Mouse (Mus musculus) adrenal gland, postnatal 10 days (tissue): ENCODE results near the gene Ccm2l. TPM values are rescaled to one million over a fixed set of nuclear protein-coding genes. Genes with fewer than 3 reads are reported as not detected.

Source experiments
- DNase-seq: peaks from one replicate; pipeline ENCODE4 v3.0.0; 2021; ENCODE audit warnings: mixed read lengths
- long read RNA-seq, 2 experiments: library from polyadenylated mRNA; stranded (forward); transcript quantifications; one replicate each; pipeline ENCODE4 v2.0.0; 2021
- total RNA-seq, 2 experiments: library from RNA; stranded (reverse); gene quantifications; 2 replicates each; pipeline ENCODE4 v1.2.3; 2021

Gene Ccm2l
- 10 to 100 TPM; 15.8 to 23.7 TPM for total RNA-seq
- long read RNA-seq, experiment 1, partial matches to known transcripts, result 7 of 25 reads
- long read RNA-seq, experiment 1, other reads (novel, unspliced or antisense), result 17 of 25 reads
- long read RNA-seq, experiment 2, partial matches to known transcripts, result 3 of 25 reads
- long read RNA-seq, experiment 2, other reads (novel, unspliced or antisense), result 20 of 25 reads

DNA sequence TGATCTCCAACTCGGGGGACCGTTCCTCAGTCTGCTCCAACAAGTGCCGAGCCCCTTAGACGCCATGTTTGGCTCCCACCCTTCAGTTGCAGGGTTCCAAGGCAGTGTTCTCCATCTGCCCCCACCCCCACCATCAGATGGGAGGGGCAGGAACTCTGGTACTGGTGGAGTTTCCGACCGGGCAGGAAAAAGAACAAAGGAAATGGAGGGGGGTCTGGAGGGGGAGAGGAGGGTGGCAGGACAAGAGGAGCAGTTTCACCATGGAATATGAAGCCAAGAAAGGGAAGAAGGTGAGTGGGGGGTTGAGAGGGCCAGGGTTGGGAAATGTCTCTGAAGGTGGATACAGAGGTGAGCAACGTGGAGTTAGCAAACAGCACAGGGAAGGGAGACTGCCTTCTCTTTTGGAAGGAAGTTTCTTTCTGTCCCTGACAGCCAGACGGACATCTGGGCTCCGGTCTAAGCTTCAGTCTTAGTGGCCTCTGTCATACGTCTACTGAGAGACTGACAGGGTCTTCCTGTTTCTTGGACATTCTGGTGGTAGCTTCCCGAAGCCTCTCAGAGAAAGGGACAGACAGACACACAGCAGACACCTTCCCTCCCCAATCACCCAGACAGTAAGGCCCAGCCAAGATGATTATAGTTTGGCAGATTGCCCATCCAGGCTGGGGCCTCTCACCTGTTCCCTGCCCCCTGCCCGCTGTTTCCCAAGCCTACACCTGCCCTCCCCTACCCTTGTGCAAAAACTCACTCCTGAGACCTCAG is at the start of gene Ccm2l:
Gene Ccm2l (plus strand): TSS at position 209 of the 762 bp plus-strand sequence.
- peak; percentile 46 for DNase-seq

DNA sequence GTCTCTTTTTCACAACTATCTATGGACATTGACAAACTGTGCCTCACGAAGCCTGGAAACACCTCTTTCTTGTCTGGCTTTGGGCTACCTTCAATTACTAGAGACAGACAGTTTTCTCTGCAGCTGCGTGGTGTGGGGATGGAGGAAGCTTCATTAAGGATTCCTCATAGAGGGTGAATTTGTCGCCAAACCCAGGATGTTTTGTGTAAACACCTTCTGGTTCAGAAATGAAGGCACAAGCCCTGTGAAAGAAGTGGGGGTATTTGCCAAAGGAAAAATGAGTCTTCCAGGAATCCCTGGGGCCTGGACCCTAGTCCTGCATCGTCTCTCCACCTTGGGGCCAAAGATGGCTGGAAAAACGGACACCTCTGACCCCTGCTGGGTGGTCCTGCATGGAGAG is 49.0 kb upstream of the Ccm2l start:
- no peak for DNase-seq

DNA sequence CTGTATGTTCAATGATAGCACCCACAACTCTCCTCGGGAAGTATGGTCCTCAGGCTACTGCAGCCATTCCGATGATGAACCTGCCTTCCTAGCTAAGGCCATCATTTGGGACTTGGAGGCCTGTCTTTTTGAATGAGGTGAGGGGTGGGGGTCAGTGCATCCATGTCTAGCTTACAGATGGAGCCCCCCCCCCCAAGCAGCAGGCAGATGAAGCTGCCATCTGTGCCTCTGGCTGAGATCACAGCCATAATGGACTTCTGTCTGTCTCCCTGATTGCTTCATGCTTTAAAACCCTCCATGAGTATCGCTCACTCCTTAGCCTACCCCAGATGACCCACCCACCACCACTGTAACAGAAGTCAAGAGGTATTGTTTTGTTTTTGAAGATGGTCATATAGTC is 46.4 kb upstream of the Ccm2l start:
- no peak for DNase-seq

DNA sequence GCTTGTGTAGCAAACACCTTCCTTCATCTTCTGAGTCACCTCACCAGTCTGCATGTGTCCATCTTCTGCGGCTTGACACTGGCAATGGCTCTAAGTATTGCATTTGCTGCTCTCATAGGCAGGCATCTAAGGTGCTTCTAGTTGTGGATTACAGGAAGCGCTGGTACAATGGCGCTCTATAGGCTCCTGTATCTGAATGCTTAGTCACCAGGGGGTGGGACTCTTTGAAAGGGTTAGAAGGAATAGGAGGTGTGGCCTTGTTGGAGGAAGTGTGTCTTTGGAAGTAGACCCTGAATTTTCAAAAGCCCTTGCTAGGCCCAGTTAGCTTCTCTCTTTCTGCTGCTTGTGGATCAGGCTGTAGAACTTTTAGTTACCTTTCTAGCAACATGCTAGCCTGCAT is 44.6 kb upstream of the Ccm2l start:
- DNase-seq, result no peak

DNA sequence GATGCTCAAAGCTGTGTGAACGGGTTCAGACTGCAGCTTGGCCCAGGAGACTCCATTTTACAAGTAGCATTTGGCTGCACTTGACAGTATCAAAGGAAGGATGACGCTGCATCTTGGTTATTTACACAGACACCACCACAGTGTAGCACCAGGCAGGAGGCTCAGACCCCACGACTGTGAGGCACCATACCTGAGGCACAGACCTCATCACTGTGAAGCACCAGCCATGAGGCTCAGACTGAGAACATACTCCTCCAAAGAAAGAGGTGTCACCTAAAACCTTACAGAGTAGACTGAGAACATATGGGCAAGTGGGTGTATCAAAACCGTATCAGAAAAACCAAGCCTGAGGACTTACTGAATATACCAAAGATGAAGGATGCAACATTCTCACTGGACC is 42.9 kb upstream of the Ccm2l start:
- no peak for DNase-seq

DNA sequence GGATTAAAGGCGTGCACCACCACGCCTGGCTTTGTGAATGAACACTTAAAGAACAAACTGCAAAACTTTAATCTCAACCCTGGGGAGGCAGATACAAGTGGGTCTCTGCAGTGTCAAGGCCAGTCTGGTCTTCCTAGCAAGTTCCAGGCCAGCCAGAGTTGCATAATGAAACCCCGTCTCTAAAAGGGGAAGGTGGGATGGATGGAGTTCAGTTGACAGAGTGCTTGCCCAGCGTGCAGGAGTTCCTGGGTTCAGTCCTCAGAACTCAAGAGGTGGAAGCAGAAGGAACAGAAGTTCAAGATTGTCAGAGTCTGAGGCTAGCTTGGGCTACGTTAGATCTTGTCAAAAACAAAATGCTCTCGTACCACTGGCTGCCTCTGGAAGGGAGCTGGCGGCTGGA is 39.7 kb upstream of the Ccm2l start:
- no peak for DNase-seq

DNA sequence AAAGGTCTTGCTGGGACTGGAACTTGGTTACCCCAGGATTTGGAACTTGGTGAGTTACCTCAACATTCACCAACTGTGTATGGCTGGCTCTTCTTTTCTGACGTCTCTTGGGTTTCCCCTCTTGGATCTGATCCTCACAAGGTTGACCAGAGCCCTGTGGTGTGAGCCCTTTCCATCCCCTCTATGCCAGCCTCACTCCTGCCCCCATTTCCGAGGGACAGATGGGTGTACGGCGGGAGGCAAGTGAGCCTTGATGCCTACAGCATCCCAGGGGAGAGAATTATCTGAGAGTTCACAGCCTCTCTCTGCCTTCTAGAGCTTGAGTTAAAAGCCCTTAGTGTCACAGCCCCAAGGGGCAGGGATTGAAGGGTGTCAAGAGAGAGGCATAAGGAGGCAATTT is 38.3 kb upstream of the Ccm2l start:
- DNase-seq, result no peak

DNA sequence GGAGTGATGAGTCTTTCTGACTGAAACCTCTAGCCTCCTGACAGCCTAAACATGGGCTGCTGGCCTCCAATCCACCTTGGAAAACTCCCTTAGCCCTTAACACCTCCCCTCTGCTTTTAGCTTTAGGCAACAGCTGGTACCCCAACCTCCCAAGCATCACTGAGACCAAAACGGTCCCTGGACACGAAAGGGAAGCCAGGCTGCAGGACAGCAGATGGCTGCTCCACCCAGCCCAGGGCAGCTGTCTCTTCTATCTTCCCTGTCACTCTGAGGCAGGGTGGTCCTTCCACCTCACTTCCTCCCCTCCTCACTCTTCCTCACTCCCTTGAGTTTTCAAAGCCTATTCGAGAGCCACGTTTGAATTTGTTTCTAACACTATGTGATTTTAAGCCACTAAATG is 35.3 kb upstream of the Ccm2l start:
- no peak for DNase-seq

DNA sequence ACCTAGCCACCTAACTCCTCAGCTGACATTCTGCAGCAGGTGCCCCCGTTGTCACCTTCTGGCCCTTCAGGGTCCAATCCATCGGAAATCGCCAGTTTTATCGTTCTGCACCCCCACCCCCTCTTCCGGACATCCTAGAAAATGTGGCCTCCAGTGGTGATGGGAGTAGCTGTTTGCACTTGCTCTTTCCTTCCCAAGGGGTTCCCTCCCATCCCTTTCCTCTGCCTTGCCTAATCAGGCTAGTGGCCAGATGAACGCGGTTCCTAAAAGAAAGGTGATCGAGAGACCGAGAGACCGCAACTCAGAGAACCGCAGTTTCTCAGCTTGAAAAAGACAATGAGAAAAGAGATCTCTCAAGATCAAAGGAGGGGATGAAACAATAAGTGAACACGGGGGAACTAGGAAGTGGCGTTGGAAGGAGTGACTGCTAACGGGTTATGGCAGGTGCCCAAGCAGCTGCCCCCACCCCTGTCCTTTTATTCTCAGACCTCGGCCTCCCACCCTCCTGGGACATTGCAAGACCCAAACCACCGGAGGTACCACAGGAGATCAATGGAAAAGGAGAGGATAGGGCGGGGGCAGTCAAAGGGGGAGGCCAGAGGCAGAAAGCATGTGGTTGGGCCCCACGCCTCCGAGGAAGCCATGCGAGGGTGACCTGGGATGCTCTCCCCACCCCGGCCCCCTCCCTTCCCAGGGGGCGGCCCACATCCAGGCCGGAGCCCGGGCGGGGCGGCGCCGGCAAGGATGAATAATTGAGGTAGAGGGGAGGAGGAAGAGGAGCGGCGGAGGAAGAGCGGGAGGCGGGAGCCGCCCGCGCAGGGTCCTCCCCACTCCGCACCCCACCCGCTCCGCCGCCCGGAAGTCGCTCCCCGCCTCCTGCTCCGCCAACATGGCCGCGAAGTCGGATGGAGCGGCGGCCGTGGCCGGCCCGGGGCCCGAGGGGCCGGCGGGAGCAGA is 34.4 kb upstream of the Ccm2l start, which contains the start of gene Xkr7:
Gene Xkr7 (plus strand): TSS at position 727 of the 957 bp plus-strand sequence.
- peak; percentile 28 for DNase-seq

DNA sequence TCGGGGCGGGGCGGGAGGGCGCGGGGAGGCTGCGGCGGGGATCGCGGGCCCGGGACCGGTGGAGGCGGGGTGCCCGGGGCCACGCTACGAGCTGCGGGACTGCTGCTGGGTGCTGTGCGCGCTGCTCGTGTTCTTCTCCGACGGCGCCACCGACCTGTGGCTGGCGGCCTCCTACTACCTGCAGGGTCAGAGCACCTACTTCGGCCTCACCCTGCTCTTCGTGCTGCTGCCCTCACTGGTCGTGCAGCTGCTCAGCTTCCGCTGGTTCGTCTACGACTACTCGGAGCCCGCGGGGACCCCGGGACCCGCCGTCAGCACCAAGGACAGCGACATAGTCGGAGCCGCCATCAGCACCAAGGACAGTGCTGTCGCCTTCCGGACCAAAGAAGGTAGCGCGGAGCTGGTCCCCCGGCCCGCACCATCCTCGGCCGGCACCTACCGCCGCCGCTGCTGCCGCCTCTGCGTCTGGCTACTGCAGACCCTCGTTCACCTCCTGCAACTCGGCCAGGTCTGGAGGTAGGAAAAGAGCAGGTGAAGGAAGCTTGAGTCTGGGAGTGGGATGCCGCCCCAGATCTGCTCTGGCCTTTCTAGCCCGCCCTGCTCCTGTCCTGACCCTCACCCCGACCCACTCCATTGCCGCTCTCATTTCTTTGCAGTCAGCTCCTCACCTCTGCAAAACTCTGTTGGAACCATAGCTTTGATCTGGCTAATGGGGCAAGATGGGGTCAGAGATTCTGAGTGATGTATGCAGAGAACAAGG is 33.5 kb upstream of the Ccm2l start:
- DNase-seq, result peak; percentile 95

DNA sequence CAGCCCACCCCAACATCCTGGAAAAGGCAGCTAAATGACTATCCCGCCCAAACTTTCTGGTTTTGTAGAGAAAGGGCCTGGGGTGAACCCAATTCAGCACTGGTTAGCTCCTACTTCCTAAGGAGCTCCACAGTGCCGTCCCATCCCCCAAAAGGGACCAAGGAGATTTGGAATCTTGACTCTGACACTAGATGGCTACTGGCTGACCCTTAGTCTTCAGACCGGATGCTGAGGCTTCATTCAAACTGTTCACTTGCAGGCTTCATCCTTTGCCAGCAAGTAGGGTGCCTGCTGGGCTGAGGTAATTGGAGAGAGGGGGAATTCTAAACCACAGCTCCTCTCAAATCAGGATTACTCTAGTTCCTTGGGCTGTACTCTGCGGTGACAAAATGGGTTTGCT is 32.8 kb upstream of the Ccm2l start:
- DNase-seq, result no peak

DNA sequence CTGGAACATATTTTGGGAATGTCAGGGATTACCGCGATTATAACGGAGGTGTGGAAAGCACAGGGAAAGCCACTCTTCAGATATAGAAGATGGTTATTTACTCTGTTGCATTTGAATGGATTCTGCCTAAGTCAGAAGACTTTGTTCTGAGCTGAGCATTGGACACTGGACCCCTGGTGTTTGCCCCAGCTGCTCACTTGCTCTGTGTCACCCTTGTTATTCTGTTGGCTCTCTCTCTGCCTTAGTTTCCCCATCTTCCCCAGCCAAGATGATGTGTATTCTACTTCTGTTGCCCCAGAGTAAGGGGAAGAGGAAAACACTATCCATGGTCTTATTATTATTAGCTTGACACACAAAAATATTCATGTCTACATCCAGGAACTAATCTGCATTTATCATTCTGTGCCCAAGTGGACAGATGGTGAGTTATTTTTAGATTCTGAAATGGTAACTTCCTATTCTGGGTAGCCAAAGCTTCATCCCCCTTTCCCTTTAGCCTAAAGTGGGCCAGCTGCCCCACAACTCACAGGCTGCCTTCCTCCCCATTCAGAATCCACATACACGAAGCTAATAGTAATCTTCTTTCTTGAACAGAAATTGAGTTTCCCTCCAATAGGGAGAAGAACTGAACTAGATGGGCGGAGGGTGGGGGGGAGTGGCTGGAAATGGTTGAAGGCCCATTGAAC is 32.1 kb upstream of the Ccm2l start:
- DNase-seq, result no peak

DNA sequence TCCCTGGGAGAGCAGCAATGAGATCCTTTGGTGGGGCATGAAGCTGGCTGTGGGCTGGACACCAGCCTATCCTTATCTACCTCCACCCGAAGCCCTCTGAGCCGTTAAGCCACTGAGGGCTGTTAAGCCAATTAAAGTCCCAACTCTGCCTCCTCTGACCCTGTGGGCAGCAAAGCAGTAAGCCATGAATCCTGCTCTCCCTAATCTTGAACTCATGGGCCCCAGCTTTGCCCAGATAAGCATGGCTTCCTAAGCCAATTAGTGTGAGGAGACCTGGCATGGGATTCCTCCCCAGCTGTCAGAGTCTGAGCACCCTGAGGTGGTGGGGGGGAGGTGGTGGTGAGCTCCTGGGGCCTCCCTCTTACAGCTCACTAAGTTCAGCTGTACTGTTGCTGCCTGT is 29.1 kb upstream of the Ccm2l start:
- DNase-seq, result no peak

DNA sequence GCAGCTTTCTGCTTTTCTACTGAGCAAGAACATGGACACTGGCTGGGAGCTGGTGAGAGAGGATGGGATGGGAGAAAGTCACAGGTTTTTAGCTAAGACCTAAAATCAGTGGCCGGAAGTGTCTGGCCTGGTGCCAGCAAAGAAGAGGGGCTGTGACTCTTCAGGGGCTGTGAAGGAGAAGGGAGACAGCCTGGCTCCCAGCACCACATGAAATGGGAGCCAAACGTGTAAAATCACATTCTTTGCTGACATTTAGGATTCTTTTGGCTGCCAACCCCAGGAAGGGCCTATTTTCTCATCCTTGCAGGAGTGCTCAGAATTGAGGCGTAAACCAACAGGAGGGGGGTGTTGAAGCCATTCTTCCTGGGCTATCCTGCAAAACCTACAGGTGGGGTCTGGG is 21.9 kb upstream of the Ccm2l start:
- DNase-seq, result no peak

DNA sequence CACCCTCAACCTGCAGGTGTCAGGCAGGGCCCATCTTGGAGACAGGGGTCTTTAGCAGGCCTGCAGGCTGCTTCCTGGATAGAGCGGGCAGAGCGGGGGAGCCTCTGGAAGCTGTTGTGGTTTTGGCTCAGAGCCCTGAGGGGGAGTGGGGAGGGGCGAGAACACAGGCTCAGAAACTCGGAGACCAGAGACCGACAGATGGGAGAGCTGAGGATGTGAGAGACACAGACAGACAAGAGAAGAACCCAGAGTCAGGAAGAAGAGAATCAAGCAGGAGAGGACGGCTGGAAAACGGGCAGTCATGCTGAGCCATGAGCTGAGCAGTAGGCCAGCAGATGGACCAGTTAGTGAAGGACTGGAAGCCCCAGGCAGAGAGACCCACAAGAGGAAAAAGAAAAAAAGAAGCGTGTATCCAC is 19.9 kb upstream of the Ccm2l start:
- no peak for DNase-seq

DNA sequence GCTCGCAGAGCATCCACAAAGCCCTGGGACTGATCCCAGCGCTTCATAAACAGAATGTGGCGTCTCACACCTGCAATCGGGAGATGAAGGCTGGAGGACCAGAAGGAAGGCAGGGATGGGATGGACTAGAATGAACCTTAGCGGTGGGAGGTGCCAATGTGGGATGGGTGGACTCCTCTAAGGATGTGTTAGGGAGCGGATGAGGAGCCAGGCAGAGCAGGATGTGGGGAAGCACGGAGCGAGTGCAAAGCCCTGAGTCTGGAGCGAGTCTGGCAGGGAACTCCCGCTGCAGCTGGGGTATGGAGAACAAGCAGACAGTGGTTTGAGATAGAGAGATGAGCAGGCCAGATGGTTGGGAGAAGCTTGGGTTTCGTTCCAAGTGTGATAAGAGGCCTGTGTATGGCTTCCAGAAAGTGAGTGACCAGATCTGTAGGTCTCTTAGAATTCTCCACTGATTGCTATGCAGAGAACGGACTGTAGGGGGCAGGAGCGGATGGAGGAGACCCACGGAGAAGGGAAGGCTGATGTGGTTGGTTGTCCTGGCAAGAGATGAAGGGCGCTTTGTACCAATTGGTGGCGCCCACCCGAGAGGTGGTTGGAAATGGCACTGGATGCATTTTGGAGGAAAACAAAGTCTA is 17.8 kb upstream of the Ccm2l start:
- DNase-seq, result peak; percentile 75

DNA sequence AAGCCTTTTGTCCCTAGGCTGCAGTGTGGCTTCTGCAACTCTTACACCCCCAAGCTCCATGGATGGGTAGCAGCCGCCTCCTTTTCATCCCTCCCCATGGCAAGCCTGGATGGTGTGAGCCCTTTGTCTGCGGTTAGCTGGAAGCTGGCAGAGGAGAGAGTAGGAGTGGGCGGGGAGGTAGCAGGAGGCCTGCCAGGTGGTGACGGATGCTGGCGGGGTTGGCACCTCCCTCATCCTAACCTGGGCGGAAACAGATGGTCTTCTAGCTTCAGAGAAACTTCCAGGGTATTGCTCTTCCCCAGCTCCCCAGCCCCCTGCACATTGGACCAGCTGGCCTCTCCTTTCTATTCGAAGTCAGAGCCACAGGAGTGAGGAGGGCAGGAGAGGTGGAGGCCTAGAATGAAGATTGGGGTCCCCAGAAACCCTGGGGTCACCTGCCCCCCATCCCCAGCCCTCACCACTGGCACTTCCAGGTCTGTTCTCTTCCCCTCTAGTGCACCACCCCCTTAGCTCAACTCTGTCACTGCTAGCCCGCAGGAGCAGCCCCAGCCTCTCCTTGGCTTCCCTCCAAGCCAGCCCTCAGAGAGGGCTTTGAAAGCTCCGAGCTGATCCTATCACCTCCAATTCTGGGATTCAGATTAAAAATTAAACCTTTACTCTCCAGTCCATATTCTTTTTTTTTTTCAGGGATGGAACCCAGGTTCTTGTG is 16.3 kb upstream of the Ccm2l start:
- no peak for DNase-seq

DNA sequence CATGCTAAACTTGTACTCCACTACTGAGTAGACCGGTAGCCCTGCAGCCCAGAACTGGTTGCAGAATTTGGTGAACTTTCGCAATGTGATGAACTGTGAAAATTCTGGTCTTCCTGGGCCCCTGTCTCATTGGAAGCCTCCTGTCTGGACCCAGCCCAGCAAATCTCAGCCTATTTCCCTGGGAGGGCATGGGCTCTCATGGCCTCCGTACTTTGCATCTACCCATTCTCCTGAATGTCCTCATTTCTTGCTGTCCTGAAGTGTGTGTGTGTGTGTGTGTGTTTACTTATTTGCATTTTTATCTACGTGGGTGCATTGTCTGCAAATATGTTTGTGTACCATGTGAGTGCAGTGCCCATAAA is 15.8 kb upstream of the Ccm2l start:
- no peak for DNase-seq

DNA sequence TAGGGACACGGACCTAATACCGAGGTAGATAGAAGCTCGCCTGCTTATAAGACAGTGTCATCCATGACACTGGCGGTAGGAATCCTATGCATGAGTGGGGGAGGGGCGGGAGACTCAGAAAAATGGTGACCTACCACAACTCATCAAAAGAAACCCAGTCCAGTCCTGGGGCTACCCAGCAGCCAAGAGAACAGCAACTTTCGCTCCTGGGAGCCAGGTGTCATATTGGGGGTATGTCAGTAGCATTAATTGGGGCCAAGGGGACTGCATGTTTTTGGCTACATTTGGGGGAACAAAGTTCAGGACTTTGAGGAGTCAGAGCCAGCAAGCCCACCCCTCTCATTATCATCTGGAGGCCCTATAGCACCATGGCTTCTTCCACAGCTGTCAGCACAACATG is 14.7 kb upstream of the Ccm2l start:
- DNase-seq, result no peak

DNA sequence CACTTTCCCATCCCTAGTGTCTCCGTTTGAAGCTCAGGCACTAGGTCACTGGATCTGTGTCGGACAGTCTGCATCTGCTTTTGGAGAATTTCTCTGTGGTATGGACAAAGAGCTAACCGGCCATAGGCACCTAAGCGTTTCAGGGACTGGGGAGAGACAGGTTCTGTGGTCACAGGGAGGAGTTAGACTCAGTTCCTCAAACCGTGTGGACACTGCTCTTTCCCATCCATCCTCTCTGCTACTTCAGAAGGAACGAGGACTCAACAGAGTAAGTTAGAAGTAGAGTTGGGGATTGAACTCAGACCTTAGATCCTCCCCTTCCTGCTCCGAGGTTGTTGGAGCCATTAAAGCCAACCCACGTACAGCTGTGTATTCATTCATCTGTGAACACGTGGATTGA is 14.2 kb upstream of the Ccm2l start:
- DNase-seq, result no peak
